Mouse (Mus musculus) limb, embryonic 14.5 days (tissue): ENCODE measurements around the gene Tnn. TPM values are rescaled to one million over a fixed set of nuclear protein-coding genes. Genes with fewer than 3 reads are reported as not detected.

Experiments used
- ATAC-seq: fragments of 200-750 bp; cut with Nextera tagmentation; 2 replicates; pipeline ENCODE4 v1.8.0; 2017; ENCODE audit warnings: low read depth, moderate number of reproducible peaks, moderate TSS enrichment; ENCODE audit not compliant: low FRiP score
- DNase-seq: peaks from one replicate; pipeline ENCODE4 v3.0.0-alpha.2; 2015; ENCODE audit warnings: low spot score
- H3K27ac ChIP-seq: fragments of 300-500 bp; sonication (generic); replicated peaks from 2 replicates; pipeline ENCODE4 v1.5.1; 2014; ENCODE audit warnings: low read depth, mild to moderate bottlenecking, low read length, moderate library complexity, mixed read lengths
- H3K27me3 ChIP-seq: fragments of 300-500 bp; sonication (generic); 2 replicates; pipeline ENCODE4 v1.6.1; 2014; ENCODE audit warnings: low read length, mixed read lengths; ENCODE audit not compliant: control insufficient read depth, insufficient read depth
- H3K36me3 ChIP-seq: fragments of 300-500 bp; sonication (generic); 2 replicates; pipeline ENCODE4 v1.6.1; 2014; ENCODE audit warnings: mild to moderate bottlenecking, low read length, moderate library complexity, mixed read lengths; ENCODE audit not compliant: control insufficient read depth, insufficient read depth
- H3K4me1 ChIP-seq: fragments of 300-500 bp; sonication (generic); 2 replicates; pipeline ENCODE4 v1.6.1; 2014; ENCODE audit warnings: antibody characterized with exemption, low read length, mixed read lengths; ENCODE audit not compliant: control insufficient read depth, insufficient read depth
- H3K4me2 ChIP-seq: fragments of 300-500 bp; sonication (generic); replicated peaks from 2 replicates; pipeline ENCODE4 v1.6.1; 2014; ENCODE audit warnings: low read depth, mild to moderate bottlenecking, low read length, moderate library complexity; ENCODE audit not compliant: severe bottlenecking
- H3K4me3 ChIP-seq: fragments of 300-500 bp; sonication (generic); replicated peaks from 2 replicates; pipeline ENCODE4 v1.5.1; 2014; ENCODE audit warnings: low read length
- H3K9ac ChIP-seq: fragments of 300-500 bp; sonication (generic); 2 replicates; pipeline ENCODE4 v1.6.1; 2014; ENCODE audit warnings: mild to moderate bottlenecking, low read depth, low read length, moderate library complexity; ENCODE audit not compliant: severe bottlenecking
- H3K9me3 ChIP-seq: fragments of 300-500 bp; sonication (generic); 2 replicates; pipeline ENCODE4 v1.6.1; 2016; ENCODE audit warnings: low read length; ENCODE audit not compliant: control insufficient read depth
- POLR2A ChIP-seq: fragments of 200-500 bp; IDR thresholded peaks from 2 replicates; pipeline ENCODE4 v1.8.0; 2012; ENCODE audit warnings: inconsistent platforms, mild to moderate bottlenecking, moderate library complexity, borderline replicate concordance; ENCODE audit not compliant: insufficient read depth, insufficient read length; ENCODE audit errors: extremely low read depth
- WGBS: fragments of 180-500 bp; shearing (Covaris S2); extraction: QIAGEN DNeasy Blood & Tissue Kit; methylation state at CpG from one replicate; pipeline ENCODE4 v1.1.7; 2014; 5-methylcytosine and 5-hydroxymethylcytosine counted together
- polyA plus RNA-seq, 2 experiments: library from polyadenylated mRNA; depleted of rRNA in 1 of 2; stranded (reverse) in 1 of 2; unstranded in 1 of 2; fragments of >200 nt; fragmentation: Nextera tagmentation in 1 of 2; extraction: Ambion mirVana in 1 of 2; gene quantifications; 2 replicates each; pipeline versions ENCODE4 v1.2.1 to v1.2.3; 2012 to 2014

The Tnn gene
- polyA plus RNA-seq, 2 experiments = 5.4 TPM

GRCm38 (mm10) chr1:160057657-160058056, 95.7 kb downstream of the Tnn start:
- Histone ChIP-seq H3K27me3 (no peaks in the 10 kb centered on the region), H3K9ac (no peak overlapping the region), H3K36me3 (no peaks in the 10 kb centered on the region), H3K4me2 (no peak overlapping the region), H3K27ac (no peak overlapping the region), H3K4me3 (no peak overlapping the region), H3K4me1 (peaks cover 4% of the 10 kb centered on the region; the same call in 1 of the 2 replicates), H3K9me3 (no peaks in the 10 kb centered on the region)
- 82% methylated on average over 3 of the region's 3 CpGs for WGBS
- DNase-seq (no peak), ATAC-seq (no peak)
- TF ChIP-seq POLR2A = no peak

GRCm38 (mm10) chr1:160054366-160055078, 98.9 kb downstream of the Tnn start:
- Histone ChIP-seq H3K4me3 (no peak overlapping the region), H3K27me3 (no peaks in the 10 kb centered on the region), H3K4me2 (no peak overlapping the region), H3K36me3 (no peaks in the 10 kb centered on the region), H3K9ac (no peak overlapping the region), H3K27ac (no peak overlapping the region), H3K4me1 (no peaks in the 10 kb centered on the region), H3K9me3 (no peaks in the 10 kb centered on the region)
- no peak for ATAC-seq
- no peak for TF ChIP-seq POLR2A
- 77% methylated on average over 5 of the region's 5 CpGs for WGBS
- DNase-seq = no peak

GRCm38 (mm10) chr1:160053510-160054305, 99.7 kb downstream of the Tnn start:
- Histone ChIP-seq H3K4me2 (no peak overlapping the region), H3K9me3 (no peaks in the 10 kb centered on the region), H3K9ac (no peak overlapping the region), H3K4me3 (no peak overlapping the region), H3K27me3 (no peaks in the 10 kb centered on the region), H3K4me1 (no peaks in the 10 kb centered on the region), H3K36me3 (no peaks in the 10 kb centered on the region), H3K27ac (no peak overlapping the region)
- no peak for ATAC-seq
- DNase-seq = no peak
- WGBS = 69% methylated on average over 5 of the region's 5 CpGs
- no peak for TF ChIP-seq POLR2A

GRCm38 (mm10) chr1:160052556-160053315, 100.6 kb downstream of the Tnn start:
- H3K4me2 ChIP-seq = no peak overlapping the region
- no peaks in the 10 kb centered on the region for H3K36me3 ChIP-seq
- H3K9me3 ChIP-seq = no peaks in the 10 kb centered on the region
- no peak overlapping the region for H3K27ac ChIP-seq
- H3K4me1 ChIP-seq = no peaks in the 10 kb centered on the region
- 100% methylated on average over 2 of the region's 2 CpGs for WGBS
- H3K9ac ChIP-seq = no peak overlapping the region
- no peak for ATAC-seq
- H3K27me3 ChIP-seq = no peaks in the 10 kb centered on the region
- DNase-seq = no peak
- no peak for TF ChIP-seq POLR2A
- no peak overlapping the region for H3K4me3 ChIP-seq

- no peak overlapping the region for H3K9ac ChIP-seq
- H3K4me3 ChIP-seq = no peak overlapping the region
- no peak for TF ChIP-seq POLR2A
- no peak overlapping the region for H3K4me2 ChIP-seq
- no peak for ATAC-seq
- no peaks in the 10 kb centered on the region for H3K36me3 ChIP-seq
- H3K9me3 ChIP-seq = no peaks in the 10 kb centered on the region
- no peaks in the 10 kb centered on the region for H3K4me1 ChIP-seq
- H3K27me3 ChIP-seq = no peaks in the 10 kb centered on the region
- DNase-seq = no peak
- WGBS = 90% methylated on average over 6 of the region's 6 CpGs
- H3K27ac ChIP-seq = no peak overlapping the region
Measured at GRCm38 (mm10) chr1:160050898-160051297, 102.5 kb downstream of the Tnn start.
